Mouse (Mus musculus): ENCODE measurements at regions not wholly inside any gene's neighbourhood (a gene's known extent, or its start where the extent isn't known, plus 50 kb on each side); places are given as distances from the start of the nearest gene placed in this dataset.

GRCm38 (mm10) chr1:137650629-137651028 is 524.9 kb downstream of the Ptprc start:
- Histone ChIP-seq H3K9ac (ENCODE audit: control insufficient read depth, low read depth, low read length, poor library complexity, severe bottlenecking) (no peak overlapping the region), H3K9me3 (replicated peaks; ENCODE audit: insufficient read depth, low read length) (no peaks in the 10 kb centered on the region), H3K79me2 (ENCODE audit: control insufficient read depth, insufficient read depth, low read length, poor library complexity) (no peaks in the 10 kb centered on the region), H3K4me1 (ENCODE audit: control insufficient read depth in 1 of 2, insufficient read depth in 2 of 2, low read length in 2 of 2) (no peaks in the 10 kb centered on the region), H3K27ac (ENCODE audit: control insufficient read depth, low read depth, low read length) (no peak overlapping the region), H3K36me3 (ENCODE audit: control insufficient read depth in 1 of 2, insufficient read depth in 2 of 2, low read length in 2 of 2) (no peaks in the 10 kb centered on the region), H3K4me3 (ENCODE audit: control insufficient read depth in 1 of 2, insufficient read depth in 1 of 2, low read depth in 2 of 2, low read length in 2 of 2) (no peak overlapping the region), H3K27me3 (ENCODE audit: control insufficient read depth in 1 of 2, insufficient read depth in 2 of 2, low read length in 2 of 2) (no peaks in the 10 kb centered on the region)
- TF ChIP-seq TAL1 (IDR thresholded peaks at IDR 0.05; ENCODE audit: low read length) = no peak
- no peak for TF ChIP-seq KAT2A (conservative IDR thresholded peaks at IDR 0.05; ENCODE audit: low read depth, low read length)
- no peak for TF ChIP-seq MAX (IDR thresholded peaks at IDR 0.05; ENCODE audit: low read length)
- TF ChIP-seq CHD1 (IDR thresholded peaks at IDR 0.05; ENCODE audit: low read depth, low read length) = no peak
- TF ChIP-seq GATA1 (IDR thresholded peaks at IDR 0.05; ENCODE audit: low read depth, low read length) = no peak
- TF ChIP-seq HCFC1 (IDR thresholded peaks at IDR 0.05; ENCODE audit: low read depth, low read length) = no peak
- no peak for TF ChIP-seq JUND (IDR thresholded peaks at IDR 0.05; ENCODE audit: low read depth, low read length)
- no peak for TF ChIP-seq RAD21 (IDR thresholded peaks at IDR 0.05; ENCODE audit: low read depth, low read length)
- TF ChIP-seq USF2 (IDR thresholded peaks at IDR 0.05; ENCODE audit: borderline replicate concordance in 1 of 2, insufficient read depth in 1 of 2, low read depth in 1 of 2, low read length in 2 of 2) = no peak
- no peak for TF ChIP-seq ZKSCAN1 (IDR thresholded peaks at IDR 0.05; ENCODE audit: low read depth, low read length)
- TF ChIP-seq UBTF (IDR thresholded peaks at IDR 0.05; ENCODE audit: borderline replicate concordance, insufficient read depth, low read depth, low read length) = no peak
- TF ChIP-seq RCOR1 (IDR thresholded peaks at IDR 0.05; ENCODE audit: low read depth, low read length) = no peak
- no peak for TF ChIP-seq MYC (IDR thresholded peaks at IDR 0.05; ENCODE audit: low read depth, low read length)
- TF ChIP-seq BHLHE40 (IDR thresholded peaks at IDR 0.05; ENCODE audit: borderline replicate concordance, low read depth, low read length) = no peak
- no peak for TF ChIP-seq SMC3 (IDR thresholded peaks at IDR 0.05; ENCODE audit: low read depth, low read length)
- no peak for DNase-seq (ENCODE audit: low read depth, low spot score)

GRCm38 (mm10) chr1:137650082-137650481 is 525.4 kb downstream of the Ptprc start:
- Histone ChIP-seq H3K4me1 (ENCODE audit: control insufficient read depth in 1 of 2, insufficient read depth in 2 of 2, low read length in 2 of 2) (no peaks in the 10 kb centered on the region), H3K27ac (ENCODE audit: control insufficient read depth, low read depth, low read length) (no peak overlapping the region), H3K27me3 (ENCODE audit: control insufficient read depth in 1 of 2, insufficient read depth in 2 of 2, low read length in 2 of 2) (no peaks in the 10 kb centered on the region), H3K9me3 (replicated peaks; ENCODE audit: insufficient read depth, low read length) (no peaks in the 10 kb centered on the region), H3K36me3 (ENCODE audit: control insufficient read depth in 1 of 2, insufficient read depth in 2 of 2, low read length in 2 of 2) (no peaks in the 10 kb centered on the region), H3K9ac (ENCODE audit: control insufficient read depth, low read depth, low read length, poor library complexity, severe bottlenecking) (no peak overlapping the region), H3K79me2 (ENCODE audit: control insufficient read depth, insufficient read depth, low read length, poor library complexity) (no peaks in the 10 kb centered on the region), H3K4me3 (ENCODE audit: control insufficient read depth in 1 of 2, insufficient read depth in 1 of 2, low read depth in 2 of 2, low read length in 2 of 2) (no peak overlapping the region)
- TF ChIP-seq TCF12 (IDR thresholded peaks at IDR 0.05; ENCODE audit: low read depth, low read length) (no peak), TAL1 (IDR thresholded peaks at IDR 0.05; ENCODE audit: low read length) (no peak), MAFK (IDR thresholded peaks at IDR 0.05; ENCODE audit: borderline replicate concordance, low read depth, low read length) (no peak), RAD21 (IDR thresholded peaks at IDR 0.05; ENCODE audit: low read depth, low read length) (no peak), RCOR1 (IDR thresholded peaks at IDR 0.05; ENCODE audit: low read depth, low read length) (no peak), POLR2A (IDR thresholded peaks at IDR 0.05; ENCODE audit: control insufficient read depth in 1 of 2, insufficient read depth in 1 of 2, low read depth in 1 of 2, low read length in 2 of 2, poor library complexity in 1 of 2) (no peak), ELF1 (IDR thresholded peaks at IDR 0.05; ENCODE audit: low read depth, low read length) (no peak), BHLHE40 (IDR thresholded peaks at IDR 0.05; ENCODE audit: borderline replicate concordance, low read depth, low read length) (no peak), SIN3A (IDR thresholded peaks at IDR 0.05; ENCODE audit: low read length) (no peak), ETS1 (IDR thresholded peaks at IDR 0.05; ENCODE audit: low read depth, low read length) (no peak), CHD2 (IDR thresholded peaks at IDR 0.05; ENCODE audit: low read length) (no peak), CTCF (IDR thresholded peaks at IDR 0.05 in 2 of 3, conservative IDR thresholded peaks at IDR 0.05 in 1 of 3; ENCODE audit: control insufficient read depth in 1 of 3, insufficient read depth in 1 of 3, low read depth in 2 of 3, low read length in 3 of 3, poor library complexity in 1 of 3, severe bottlenecking in 1 of 3) (no peak), EP300 (IDR thresholded peaks at IDR 0.05; ENCODE audit: low read depth in 1 of 2, low read length in 2 of 2) (no peak), CHD1 (IDR thresholded peaks at IDR 0.05; ENCODE audit: low read depth, low read length) (no peak), ZKSCAN1 (IDR thresholded peaks at IDR 0.05; ENCODE audit: low read depth, low read length) (no peak), HCFC1 (IDR thresholded peaks at IDR 0.05; ENCODE audit: low read depth, low read length) (no peak), MYC (IDR thresholded peaks at IDR 0.05; ENCODE audit: low read depth, low read length) (no peak), KAT2A (conservative IDR thresholded peaks at IDR 0.05; ENCODE audit: low read depth, low read length) (no peak)
- DNase-seq (ENCODE audit: low read depth, low spot score) = no peak

Measured in MEL (cell line).